Mouse (Mus musculus): ENCODE measurements around the gene Slfn8.

DNA sequence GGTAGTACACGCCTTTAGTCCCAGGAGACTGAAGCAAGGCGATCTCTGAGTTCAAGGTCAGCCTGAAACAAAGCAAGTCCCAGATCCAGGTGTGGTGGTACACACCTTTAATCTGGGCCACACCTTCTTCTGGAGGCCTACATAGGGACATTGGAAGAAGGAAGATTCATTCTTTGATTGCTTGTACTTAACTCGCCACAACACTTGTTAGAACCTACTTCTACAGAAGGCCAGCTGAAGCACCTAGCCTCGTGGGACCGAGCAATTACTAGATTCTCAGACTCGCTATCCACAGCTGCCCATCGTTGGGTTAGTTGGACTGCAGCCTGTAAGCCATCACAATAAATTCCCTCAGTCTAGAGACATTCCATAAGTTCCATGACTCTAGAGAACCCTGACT lies 41.2 kb upstream of the Slfn8 start:
- TF ChIP-seq MAX (IDR thresholded peaks at IDR 0.05; ENCODE audit: low read depth) = no peak
- no peak for TF ChIP-seq POLR2AphosphoS2 (IDR thresholded peaks at IDR 0.05; ENCODE audit: insufficient read length, low read depth)
- no peak for TF ChIP-seq TCF12 (IDR thresholded peaks at IDR 0.05; ENCODE audit: insufficient read depth, poor library complexity, severe bottlenecking)
- TF ChIP-seq POLR2A (IDR thresholded peaks at IDR 0.05; ENCODE audit: insufficient read length, low read depth) = no peak
- TF ChIP-seq SRF (IDR thresholded peaks at IDR 0.05; ENCODE audit: control insufficient read depth, insufficient read length, low read depth) = no peak
- no peak for TF ChIP-seq USF1 (IDR thresholded peaks at IDR 0.05; ENCODE audit: low read depth)
- no peak for TF ChIP-seq MYOD1 (IDR thresholded peaks at IDR 0.05; ENCODE audit: control insufficient read depth in 1 of 3, insufficient read length in 2 of 3, low read depth in 2 of 3)
- no peak for TF ChIP-seq MYOG (IDR thresholded peaks at IDR 0.05; ENCODE audit: control insufficient read depth in 1 of 3, insufficient read depth in 1 of 3, insufficient read length in 2 of 3, low read depth in 2 of 3)
- TF ChIP-seq TCF3 (IDR thresholded peaks at IDR 0.05; ENCODE audit: insufficient read length, low read depth) = no peak
